Mouse (Mus musculus) stomach, embryonic 15.5 days (tissue): ENCODE results near the gene Tnfrsf25. TPM values are rescaled to one million over a fixed set of nuclear protein-coding genes. Genes with fewer than 3 reads are reported as not detected.

Experiments
- ATAC-seq: fragments of 200-750 bp; cut with Nextera tagmentation; 2 replicates; pipeline ENCODE4 v1.8.0; 2017; ENCODE audit warnings: low read depth, moderate number of reproducible peaks, moderate TSS enrichment; ENCODE audit not compliant: insufficient read depth, low FRiP score
- H3K27ac ChIP-seq: fragments of 300-500 bp; sonication (generic); 2 replicates; pipeline ENCODE4 v1.5.1; 2015; ENCODE audit warnings: mild to moderate bottlenecking, inconsistent platforms
- H3K27me3 ChIP-seq: fragments of 300-500 bp; sonication (generic); replicated peaks from 2 replicates; pipeline ENCODE4 v1.6.1; 2015; ENCODE audit warnings: inconsistent platforms
- H3K36me3 ChIP-seq: fragments of 300-500 bp; sonication (generic); 2 replicates; pipeline ENCODE4 v1.6.1; 2015; ENCODE audit warnings: inconsistent platforms
- H3K4me1 ChIP-seq: fragments of 300-500 bp; sonication (generic); 2 replicates; pipeline ENCODE4 v1.6.1; 2015; ENCODE audit warnings: inconsistent platforms
- H3K4me2 ChIP-seq: fragments of 300-500 bp; sonication (generic); 2 replicates; pipeline ENCODE4 v1.6.1; 2015; ENCODE audit warnings: mild to moderate bottlenecking, inconsistent platforms
- H3K4me3 ChIP-seq: fragments of 300-500 bp; sonication (generic); replicated peaks from 2 replicates; pipeline ENCODE4 v1.5.1; 2015; ENCODE audit warnings: inconsistent platforms
- H3K9ac ChIP-seq: fragments of 300-500 bp; sonication (generic); 2 replicates; pipeline ENCODE4 v1.6.1; 2015; ENCODE audit warnings: inconsistent platforms
- H3K9me3 ChIP-seq: fragments of 300-500 bp; sonication (generic); 2 replicates; pipeline ENCODE4 v1.6.1; 2016; ENCODE audit warnings: inconsistent platforms
- WGBS: fragments of 180-500 bp; shearing (Covaris S2); methylation state at CpG from one replicate; pipeline ENCODE4 v1.1.7; 2015; 5-methylcytosine and 5-hydroxymethylcytosine counted together
- polyA plus RNA-seq: library from polyadenylated mRNA; unstranded; fragments of >200 nt; fragmentation: Nextera tagmentation; extraction: Ambion mirVana; gene quantifications from 2 replicates; pipeline ENCODE4 v1.2.1, GENCODE M21; 2015

Gene Tnfrsf25
- polyA plus RNA-seq, 1 experiment from 2014 or later = 1.4 TPM

DNA sequence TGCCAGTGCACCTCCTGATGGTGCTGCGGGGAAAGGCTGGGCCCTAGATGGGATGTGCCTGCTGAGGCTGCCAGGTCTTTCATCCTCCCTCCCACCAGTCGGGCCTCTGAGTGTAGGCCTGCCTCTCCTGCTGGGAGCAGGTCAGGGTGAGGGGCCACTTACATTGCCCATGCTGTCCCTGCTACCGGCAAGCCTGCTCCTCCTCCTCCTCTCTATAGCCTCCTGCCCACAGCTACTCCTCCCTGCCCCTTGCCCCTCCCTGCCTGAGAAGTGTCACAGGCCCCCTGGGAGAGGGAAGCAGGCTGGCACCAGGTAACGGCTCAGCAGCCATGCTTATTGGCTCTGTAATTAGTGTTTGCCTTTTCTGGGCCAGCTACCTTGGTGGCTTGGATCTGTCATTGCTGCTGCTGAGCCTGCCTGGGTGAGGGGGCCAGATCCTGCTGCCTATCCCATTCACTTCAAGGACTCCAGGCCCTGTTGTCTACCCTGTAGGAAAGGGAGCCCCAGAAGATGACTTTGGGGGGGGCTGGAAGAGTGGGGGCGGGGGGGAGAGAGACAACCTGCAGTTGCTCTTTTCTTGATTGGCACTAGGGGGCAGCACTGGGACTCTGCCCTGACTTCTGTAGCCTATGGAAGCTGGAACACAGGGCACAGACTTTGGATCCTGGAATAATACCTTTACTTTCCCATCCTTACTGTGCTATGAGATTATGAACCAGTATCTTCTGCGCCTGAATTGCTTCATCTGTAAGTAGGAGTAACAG is 20.6 kb downstream of the Tnfrsf25 start:
- no peak overlapping the region for H3K4me2 ChIP-seq
- WGBS = 34% methylated on average over 6 of the region's 6 CpGs
- no peak for ATAC-seq
- peaks cover 14% of the 10 kb centered on the region for H3K4me1 ChIP-seq
- no peak overlapping the region for H3K27ac ChIP-seq
- no peaks in the 10 kb centered on the region for H3K36me3 ChIP-seq
- no peak overlapping the region for H3K4me3 ChIP-seq
- peaks cover 28% of the 10 kb centered on the region for H3K27me3 ChIP-seq
- no peak overlapping the region for H3K9ac ChIP-seq
- no peaks in the 10 kb centered on the region for H3K9me3 ChIP-seq

DNA sequence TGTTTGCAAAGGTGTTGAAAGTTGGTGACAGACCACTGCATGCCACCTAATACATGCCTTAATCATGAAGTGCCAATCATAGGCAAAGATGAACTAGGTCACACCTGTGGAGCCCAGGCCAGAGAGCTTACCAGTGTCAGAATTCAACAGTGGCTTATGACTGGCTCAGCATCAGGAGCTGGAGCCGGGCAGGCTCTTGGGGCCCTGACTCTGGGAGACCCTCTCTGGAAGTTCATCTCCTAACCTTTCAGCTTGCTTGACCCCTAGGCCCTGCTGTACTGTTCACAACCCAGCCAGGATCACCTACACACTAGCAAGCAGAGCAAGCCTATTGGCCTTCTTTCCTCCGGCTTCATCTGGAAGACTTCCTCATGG is 21.1 kb downstream of the Tnfrsf25 start:
- no peak overlapping the region for H3K4me3 ChIP-seq
- no peak overlapping the region for H3K4me2 ChIP-seq
- H3K36me3 ChIP-seq = no peaks in the 10 kb centered on the region
- peaks cover 26% of the 10 kb centered on the region for H3K27me3 ChIP-seq
- no peak overlapping the region for H3K9ac ChIP-seq
- ATAC-seq = no peak
- peaks cover 8% of the 10 kb centered on the region for H3K4me1 ChIP-seq
- 87% methylated on average over 2 of the region's 2 CpGs for WGBS
- H3K9me3 ChIP-seq = no peaks in the 10 kb centered on the region
- H3K27ac ChIP-seq = no peak overlapping the region

DNA sequence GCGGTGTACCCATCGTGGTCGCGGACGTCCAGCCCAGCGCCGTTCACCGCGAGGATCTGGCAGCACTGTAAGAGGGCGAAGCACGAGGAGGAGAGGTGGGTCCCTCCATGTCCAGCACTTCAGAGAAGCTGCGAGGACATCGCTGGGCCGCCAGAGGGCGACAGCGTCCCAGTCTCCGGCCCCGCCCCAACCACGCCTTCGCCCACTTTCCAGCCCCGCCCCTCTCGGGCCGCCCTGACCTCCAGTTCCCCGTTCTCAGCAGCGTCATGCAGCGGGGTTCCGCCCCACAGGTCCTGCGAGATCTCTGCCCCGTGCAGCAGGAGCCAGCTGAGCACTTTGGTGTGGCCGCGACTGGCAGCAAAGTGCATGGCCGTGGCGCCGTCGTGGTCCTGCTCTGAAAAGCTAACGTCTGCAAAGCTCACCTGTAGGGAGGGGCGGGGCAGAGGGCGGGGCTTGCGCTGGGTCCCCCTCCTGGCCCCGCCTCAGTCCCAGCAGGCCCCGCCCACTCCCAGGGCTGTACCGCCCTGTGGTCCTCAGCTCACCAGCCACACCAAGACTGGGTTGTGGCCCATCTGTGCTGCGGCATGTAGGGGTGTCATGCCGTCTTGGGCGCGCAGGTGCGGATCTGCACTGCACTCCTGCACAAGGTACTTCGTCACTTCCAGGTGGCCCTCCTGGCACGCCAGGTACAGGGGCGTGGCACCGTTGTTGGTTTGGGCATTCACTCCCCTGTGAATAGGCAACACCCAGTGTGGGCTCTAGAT is 22.9 kb downstream of the Tnfrsf25 start:
- Histone ChIP-seq H3K4me1 (peaks cover 3% of the 10 kb centered on the region; the same call in 1 of the 2 replicates), H3K4me2 (peak overlapping the region; percentile 87), H3K4me3 (peak overlapping the region; percentile 50), H3K9me3 (no peaks in the 10 kb centered on the region), H3K27me3 (peaks cover 10% of the 10 kb centered on the region; the same call in 1 of the 2 replicates), H3K9ac (no peak overlapping the region), H3K27ac (no peak overlapping the region), H3K36me3 (no peaks in the 10 kb centered on the region)
- 2% methylated on average over 51 of the region's 51 CpGs for WGBS
- ATAC-seq = peak; percentile 80

DNA sequence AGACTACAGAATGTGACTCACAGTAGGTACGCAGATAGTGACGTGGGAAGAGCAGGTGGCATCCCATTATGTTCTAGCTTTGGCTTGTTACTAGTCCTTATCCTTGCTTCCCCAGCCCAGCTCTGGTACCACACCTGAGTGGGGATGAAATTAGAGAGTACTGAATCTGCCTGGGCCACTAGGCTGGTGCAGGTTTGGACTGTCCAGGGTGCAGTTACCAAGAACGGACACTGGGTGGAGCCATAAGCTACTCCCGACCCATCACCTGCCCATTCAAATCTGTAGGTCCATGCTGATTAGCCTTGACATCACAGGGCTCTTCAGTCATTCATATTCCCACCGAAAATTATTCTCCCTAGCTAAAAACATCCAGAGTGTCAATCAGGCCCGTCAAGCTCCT is 24.7 kb downstream of the Tnfrsf25 start:
- no peak for ATAC-seq
- Histone ChIP-seq H3K27me3 (peaks cover 6% of the 10 kb centered on the region; the same call in 1 of the 2 replicates), H3K36me3 (no peaks in the 10 kb centered on the region), H3K9ac (no peak overlapping the region), H3K4me2 (no peak overlapping the region), H3K9me3 (no peaks in the 10 kb centered on the region), H3K4me3 (no peak overlapping the region), H3K27ac (no peak overlapping the region), H3K4me1 (peaks cover 3% of the 10 kb centered on the region; the same call in 1 of the 2 replicates)
- WGBS = 29% methylated on average over 6 of the region's 6 CpGs

DNA sequence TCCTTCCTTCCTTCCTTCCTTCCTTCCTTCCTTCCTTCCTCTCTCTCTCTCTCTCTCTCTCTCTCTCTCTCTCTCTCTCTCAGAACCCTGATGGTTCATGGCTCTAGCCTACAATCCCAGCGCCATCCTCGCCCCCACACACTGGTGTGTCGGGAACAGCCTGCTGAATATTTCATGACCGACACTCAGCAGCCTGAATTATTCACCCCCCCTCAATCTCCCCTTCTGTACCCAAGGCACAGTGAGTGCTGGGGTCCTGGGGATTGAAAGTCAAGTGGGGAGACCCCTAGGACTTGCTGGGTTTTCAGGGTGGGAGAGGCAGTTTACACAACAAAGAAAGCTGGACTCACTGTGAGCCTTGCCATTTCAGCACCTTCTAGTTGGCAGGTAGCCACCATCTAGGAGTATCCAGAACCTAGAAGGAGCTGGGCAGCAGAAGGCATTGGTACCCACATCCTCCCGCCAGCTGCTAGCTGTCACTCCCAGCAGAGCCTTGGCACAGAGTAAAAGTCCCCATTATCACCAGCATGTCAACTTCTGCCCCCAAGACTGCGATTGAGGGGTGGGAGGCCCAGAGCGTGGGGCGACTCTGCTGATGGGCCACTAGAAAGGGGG is 25.9 kb downstream of the Tnfrsf25 start:
- ATAC-seq = no peak
- no peaks in the 10 kb centered on the region for H3K36me3 ChIP-seq
- 69% methylated on average over 8 of the region's 8 CpGs for WGBS
- H3K4me1 ChIP-seq = peaks cover 3% of the 10 kb centered on the region; the same call in 1 of the 2 replicates
- peaks cover 6% of the 10 kb centered on the region; the same call in 1 of the 2 replicates for H3K27me3 ChIP-seq
- no peak overlapping the region for H3K4me3 ChIP-seq
- H3K4me2 ChIP-seq = no peak overlapping the region
- H3K9me3 ChIP-seq = no peaks in the 10 kb centered on the region
- H3K9ac ChIP-seq = no peak overlapping the region
- no peak overlapping the region for H3K27ac ChIP-seq

DNA sequence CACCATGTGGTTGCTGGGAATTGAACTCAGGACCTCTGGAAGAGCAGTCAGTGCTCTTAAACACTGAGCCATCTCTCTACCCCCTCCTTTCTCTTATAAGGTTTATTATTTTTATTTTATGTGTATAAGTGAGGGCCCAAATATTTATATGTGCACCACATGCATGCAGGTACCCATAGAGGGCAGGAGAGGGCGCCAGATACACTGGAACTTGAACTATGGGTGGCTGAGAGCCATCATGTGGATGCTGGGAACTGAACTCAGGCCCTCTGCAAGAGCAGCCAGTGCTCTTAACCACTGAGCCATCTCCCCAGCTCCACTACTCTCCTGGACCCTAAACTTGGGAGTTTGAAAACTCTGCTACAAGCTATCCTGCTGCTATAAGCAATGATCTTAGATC is 27.9 kb downstream of the Tnfrsf25 start:
- Histone ChIP-seq H3K9me3 (no peaks in the 10 kb centered on the region), H3K9ac (no peak overlapping the region), H3K4me1 (no peaks in the 10 kb centered on the region), H3K4me3 (no peak overlapping the region), H3K36me3 (no peaks in the 10 kb centered on the region), H3K27ac (no peak overlapping the region), H3K4me2 (no peak overlapping the region), H3K27me3 (peaks cover 6% of the 10 kb centered on the region; the same call in 1 of the 2 replicates)
- WGBS = 41% methylated on average over 1 of the region's 1 CpGs
- no peak for ATAC-seq

DNA sequence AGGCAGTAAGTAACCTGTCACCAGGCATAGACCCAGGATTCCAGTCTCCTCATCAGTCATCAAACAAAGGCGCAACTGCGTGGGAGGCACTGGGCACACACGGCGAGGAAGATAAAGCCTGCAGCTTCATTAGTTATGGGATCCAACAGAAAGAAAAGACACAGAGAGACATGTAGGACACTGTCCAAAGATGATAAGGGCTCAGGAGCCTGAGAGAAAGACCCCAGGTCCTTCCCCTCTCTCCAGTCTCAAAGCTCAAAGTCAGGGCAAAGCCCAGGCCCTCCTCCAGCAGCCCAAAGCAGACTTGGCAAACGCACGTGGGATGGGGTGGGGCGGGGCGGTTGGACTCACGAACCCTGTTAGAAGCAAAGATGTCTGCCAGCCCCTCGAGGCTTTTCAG is 29.7 kb downstream of the Tnfrsf25 start:
- H3K27me3 ChIP-seq = peaks cover 14% of the 10 kb centered on the region; the same call in 1 of the 2 replicates
- no peak overlapping the region for H3K4me3 ChIP-seq
- no peaks in the 10 kb centered on the region for H3K4me1 ChIP-seq
- ATAC-seq = no peak
- WGBS = 58% methylated on average over 10 of the region's 10 CpGs
- no peaks in the 10 kb centered on the region for H3K36me3 ChIP-seq
- H3K27ac ChIP-seq = no peak overlapping the region
- H3K9me3 ChIP-seq = no peaks in the 10 kb centered on the region
- H3K4me2 ChIP-seq = no peak overlapping the region
- H3K9ac ChIP-seq = no peak overlapping the region

DNA sequence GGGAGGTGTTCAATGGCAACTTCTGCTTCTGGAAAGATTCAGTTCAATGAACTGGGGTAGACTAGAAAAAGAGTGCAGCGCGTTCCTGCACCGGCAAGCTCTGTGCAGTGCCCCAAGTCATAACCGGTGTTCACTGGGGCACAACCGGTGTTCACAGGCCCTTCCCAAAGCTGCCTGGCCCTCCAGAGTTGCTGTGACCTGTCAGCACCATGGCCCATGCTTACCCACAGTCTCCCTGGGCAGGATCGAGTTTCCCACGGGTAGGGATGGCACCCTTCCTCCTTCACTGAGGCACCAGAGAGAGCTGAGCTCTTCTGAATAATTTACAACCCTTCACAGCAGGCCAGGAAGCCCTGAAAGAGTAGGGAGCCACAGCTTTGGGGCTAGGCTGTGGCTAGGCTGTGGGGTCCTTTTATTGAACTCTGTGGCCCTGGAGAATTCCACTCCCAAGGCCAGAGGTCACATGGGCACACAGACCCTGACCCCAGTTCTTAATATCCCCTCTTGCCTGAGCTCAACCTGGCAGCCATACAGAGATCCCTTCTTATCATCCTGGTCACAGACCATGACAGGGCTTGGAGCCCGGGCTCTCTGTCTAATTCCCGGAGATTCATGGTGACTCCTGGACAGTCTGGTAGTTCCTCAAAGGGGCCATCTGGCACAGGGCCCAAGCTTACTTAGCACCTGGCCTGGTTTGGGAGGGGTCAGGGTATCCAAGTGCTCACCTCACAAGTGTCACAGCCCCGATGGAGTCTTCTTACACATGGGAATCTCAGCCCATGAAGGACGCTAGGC is 30.5 kb downstream of the Tnfrsf25 start:
- Histone ChIP-seq H3K27ac (no peak overlapping the region), H3K4me3 (no peak overlapping the region)
- WGBS = 68% methylated on average over 11 of the region's 11 CpGs

DNA sequence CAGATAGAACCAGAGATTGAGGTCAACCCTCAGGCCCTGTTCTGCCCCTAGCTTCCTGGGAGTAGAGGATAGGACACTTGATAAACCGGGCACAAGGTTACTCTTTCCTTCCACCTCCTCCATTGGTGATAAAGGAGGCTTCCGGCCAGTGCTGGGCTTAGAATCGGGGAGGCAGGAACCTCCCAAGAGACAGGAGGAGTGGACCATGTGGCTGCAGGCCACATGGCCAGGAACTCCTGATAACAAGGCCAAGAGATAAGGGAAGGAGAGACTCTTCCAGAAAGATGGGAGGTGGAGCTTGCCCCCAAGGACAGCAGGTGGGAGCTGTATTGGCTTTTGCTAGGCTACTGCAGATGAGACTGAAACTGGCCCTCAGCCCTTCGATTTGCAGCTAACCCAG is 34.8 kb downstream of the Tnfrsf25 start:
- Histone ChIP-seq H3K4me2 (no peak overlapping the region), H3K27ac (no peak overlapping the region), H3K36me3 (no peaks in the 10 kb centered on the region), H3K4me3 (no peak overlapping the region), H3K27me3 (peaks cover 42% of the 10 kb centered on the region), H3K9me3 (no peaks in the 10 kb centered on the region), H3K9ac (no peak overlapping the region), H3K4me1 (peaks cover 12% of the 10 kb centered on the region)
- no peak for ATAC-seq
- WGBS = 60% methylated on average over 4 of the region's 4 CpGs

More for the DNA sequence above, 30.5 kb downstream of the Tnfrsf25 start:
- Histone ChIP-seq H3K9ac (no peak overlapping the region), H3K27me3 (peaks cover 22% of the 10 kb centered on the region), H3K36me3 (no peaks in the 10 kb centered on the region), H3K9me3 (no peaks in the 10 kb centered on the region), H3K4me1 (no peaks in the 10 kb centered on the region), H3K4me2 (no peak overlapping the region)
- no peak for ATAC-seq

DNA sequence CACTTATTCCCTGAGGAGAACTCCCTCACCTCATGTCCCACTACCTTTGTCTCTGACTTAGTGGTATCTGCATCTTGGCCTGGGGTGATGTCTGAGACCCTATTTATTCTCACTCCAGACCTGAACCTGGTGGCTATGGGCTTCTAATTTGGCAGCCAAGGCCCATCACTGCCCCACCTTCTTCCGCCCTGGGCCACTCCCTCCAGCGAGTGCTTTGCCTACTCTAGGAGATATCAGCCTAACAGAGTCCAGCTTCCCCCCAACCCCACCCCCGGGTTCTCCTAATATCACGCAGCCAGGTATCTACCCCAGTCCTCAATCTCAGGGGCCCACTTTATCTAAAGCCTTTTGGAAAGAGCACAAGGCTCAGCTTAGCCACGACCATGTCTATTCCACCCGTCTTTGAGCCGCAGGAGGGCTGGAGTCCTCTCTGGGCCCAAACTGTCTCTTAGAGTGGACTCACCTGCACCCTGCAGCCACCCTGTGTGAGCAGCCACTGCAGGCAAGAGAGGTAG is 35.8 kb downstream of the Tnfrsf25 start:
- H3K9ac ChIP-seq = no peak overlapping the region

DNA sequence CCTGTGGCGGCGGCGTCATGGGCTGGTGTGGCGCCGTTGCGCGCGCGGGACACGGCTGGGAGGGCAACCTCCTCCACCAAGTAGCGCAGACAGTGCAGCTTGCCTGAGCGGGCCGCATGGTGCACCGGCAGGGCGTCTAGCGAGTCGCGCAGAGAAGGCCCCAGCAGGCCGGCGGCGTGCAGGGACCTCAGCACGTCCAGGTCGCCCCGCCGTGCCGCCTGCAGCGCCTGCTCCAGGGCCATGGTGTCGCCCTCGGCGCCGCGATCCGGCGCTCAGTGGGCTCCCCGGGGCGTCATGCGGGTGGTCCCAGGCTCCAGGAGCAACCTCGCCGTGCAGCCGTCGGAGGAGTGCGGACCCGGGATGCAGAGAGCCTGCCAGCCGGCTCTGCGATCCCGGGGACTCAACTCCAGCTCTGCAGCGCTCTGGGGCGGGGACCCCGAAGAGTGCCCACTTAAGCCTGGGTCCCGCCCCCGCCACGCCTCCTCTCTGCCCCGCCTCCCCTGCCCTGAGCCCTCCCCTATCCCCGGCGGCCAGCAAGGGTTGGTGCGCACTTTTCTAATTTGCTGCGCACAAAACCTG is 36.3 kb downstream of the Tnfrsf25 start, which contains the start of gene Espn:
Gene Espn (minus strand): TSS at position 406 of the 579 bp plus-strand sequence.
- Histone ChIP-seq H3K4me2 (peak within 1 kb of the TSS; percentile 71), H3K9ac (no peak within 1 kb of the TSS), H3K36me3 (no peaks in the 10 kb centered on the region), H3K27me3 (peaks cover 46% of the 10 kb centered on the region), H3K4me1 (peaks cover 12% of the 10 kb centered on the region), H3K9me3 (no peaks in the 10 kb centered on the region), H3K27ac (no peak within 1 kb of the TSS), H3K4me3 (peak within 1 kb of the TSS; percentile 42)
- WGBS = 2% methylated on average over 54 of the region's 57 CpGs
- ATAC-seq = peak; percentile 68

More for the DNA sequence above, 35.8 kb downstream of the Tnfrsf25 start:
- Histone ChIP-seq H3K4me3 (peak overlapping the region; percentile 42), H3K4me1 (peaks cover 12% of the 10 kb centered on the region), H3K27me3 (peaks cover 44% of the 10 kb centered on the region), H3K4me2 (peak overlapping the region; percentile 71), H3K36me3 (no peaks in the 10 kb centered on the region), H3K27ac (no peak overlapping the region), H3K9me3 (no peaks in the 10 kb centered on the region)
- 23% methylated on average over 7 of the region's 7 CpGs for WGBS
- ATAC-seq = no peak
